Comparison of ENCODE assay signal across 12 mouse cellular contexts in the genomic region with DNA sequence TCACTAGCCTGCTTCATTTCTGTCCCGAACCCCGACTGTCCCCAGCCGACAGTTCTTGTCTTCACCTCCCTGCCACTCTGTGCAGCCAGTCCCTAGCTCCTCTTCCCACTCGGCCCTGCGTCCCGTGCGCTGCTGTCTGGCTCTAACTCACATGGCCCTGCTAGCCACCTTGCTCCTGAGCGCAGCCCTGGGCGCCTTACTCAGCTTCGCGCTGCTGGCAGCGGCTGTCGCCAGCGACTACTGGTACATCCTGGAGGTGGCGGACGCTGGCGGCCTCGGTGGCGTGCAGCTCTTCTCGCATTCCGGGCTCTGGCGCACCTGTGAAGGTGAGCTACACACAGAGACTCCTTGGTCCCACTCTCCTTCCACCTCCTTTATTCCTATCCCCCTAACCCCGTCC. TPM values are rescaled to one million over a fixed set of nuclear protein-coding genes. Genes with fewer than 3 reads are reported as not detected.
DNase-seq lines count a peak whose midpoint lies in the region; ATAC-seq and TF ChIP-seq lines count a peak whose summit lies in the region.
"Had no signal": no experiment of that assay in that cellular context is flagged by ENCODE, and none has a peak within 500 bp of the region (broad histone marks: within the 10 kb centered on the region; RNA-seq: fewer than 3 reads in every experiment).

A gene (plus strand): TSS at position 152 of the 400 bp plus-strand sequence.

- no peak within 1 kb of the TSS for H3K27ac ChIP-seq in heart, embryonic 16.5 days (ENCODE audit: low read length)
- H3K27ac ChIP-seq in ES-Bruce4 (ENCODE audit: insufficient read depth, low read length), result no peak within 1 kb of the TSS
- no peak within 1 kb of the TSS for H3K27ac ChIP-seq in forebrain, embryonic 12.5 days
- H3K27ac ChIP-seq in limb, embryonic 13.5 days, result no peak within 1 kb of the TSS

- peak within 1 kb of the TSS; percentile 10; the same call in 1 of the 2 replicates for H3K4me2 ChIP-seq in heart, embryonic 16.5 days (ENCODE audit: low read depth, low read length)
- H3K4me2 ChIP-seq in forebrain, embryonic 12.5 days, result peak within 1 kb of the TSS; percentile 31
- H3K4me2 ChIP-seq in limb, embryonic 13.5 days (replicated peaks), result peak within 1 kb of the TSS; percentile 46

- ATAC-seq in heart, embryonic 16.5 days (replicated peaks; ENCODE audit: extremely low read depth, insufficient read depth, low FRiP score), result no peak
- no peak for ATAC-seq in forebrain, embryonic 12.5 days (ENCODE audit: low FRiP score)
- no peak for ATAC-seq in limb, embryonic 13.5 days (ENCODE audit: low FRiP score, low read depth)

- DNase-seq in heart, postnatal 36 days, result no peak
- no peak for DNase-seq in cerebellum, postnatal 25 days
- no peak for DNase-seq in layer of hippocampus, adult 9-10 months (ENCODE audit: low spot score)
- no peak for DNase-seq in testis, postnatal 10 days (ENCODE audit: low spot score)
- DNase-seq: spleen, adult 18-20 months had no signal

- H3K4me3 ChIP-seq in heart, embryonic 16.5 days (ENCODE audit: low read length), result no peak within 1 kb of the TSS
- H3K4me3 ChIP-seq in ES-Bruce4 (ENCODE audit: low read depth, low read length), result peak within 1 kb of the TSS; percentile 39
- 0 out of 2 replicates have a peak within 1 kb of the TSS, but pooled peaks have one; percentile 13 for H3K4me3 ChIP-seq in forebrain, embryonic 12.5 days (replicated peaks)
- peak within 1 kb of the TSS; percentile 8; the same call in 1 of the 2 replicates for H3K4me3 ChIP-seq in limb, embryonic 13.5 days

- H3K9me3 ChIP-seq in heart, embryonic 16.5 days (replicated peaks; ENCODE audit: control insufficient read depth, low read length), result no peaks in the 10 kb centered on the region
- H3K9me3 ChIP-seq in ES-Bruce4 (replicated peaks; ENCODE audit: control insufficient read depth, insufficient read depth, low read length, poor library complexity, severe bottlenecking), result no peaks in the 10 kb centered on the region
- 0 out of 2 replicates have a peak, but pooled peaks cover 5% of the 10 kb centered on the region for H3K9me3 ChIP-seq in forebrain, embryonic 12.5 days
- no peaks in the 10 kb centered on the region for H3K9me3 ChIP-seq in limb, embryonic 13.5 days

- H3K36me3 ChIP-seq in heart, embryonic 16.5 days (ENCODE audit: control insufficient read depth, insufficient read depth), result peaks cover 18% of the 10 kb centered on the region
- H3K36me3 ChIP-seq in ES-Bruce4 (ENCODE audit: control insufficient read depth, insufficient read depth, low read length, poor library complexity, severe bottlenecking), result peaks cover 13% of the 10 kb centered on the region
- H3K36me3 ChIP-seq in forebrain, embryonic 12.5 days (replicated peaks), result peaks cover 20% of the 10 kb centered on the region
- peaks cover 21% of the 10 kb centered on the region for H3K36me3 ChIP-seq in limb, embryonic 13.5 days

- 0 out of 2 replicates have a peak within 1 kb of the TSS, but pooled peaks have one; percentile 1 for H3K9ac ChIP-seq in heart, embryonic 16.5 days (ENCODE audit: low read length)
- H3K9ac ChIP-seq in ES-Bruce4 (ENCODE audit: low read depth, poor library complexity, severe bottlenecking), result no peak within 1 kb of the TSS
- H3K9ac ChIP-seq in forebrain, embryonic 12.5 days, result peak within 1 kb of the TSS; percentile 21; the same call in 1 of the 2 replicates
- H3K9ac ChIP-seq in limb, embryonic 13.5 days, result no peak within 1 kb of the TSS

- no peak for TF ChIP-seq EP300 in ES-Bruce4 (IDR thresholded peaks at IDR 0.05; ENCODE audit: insufficient read depth, low read depth, low read length)

- intact Hi-C loops in heart, postnatal 36 days (cut with DNase I), result no loop called here

- H3K4me1 ChIP-seq in heart, embryonic 16.5 days (ENCODE audit: control insufficient read depth, insufficient read depth, low read length), result no peaks in the 10 kb centered on the region
- H3K4me1 ChIP-seq in ES-Bruce4 (ENCODE audit: control insufficient read depth, insufficient read depth, low read length), result peaks cover 7% of the 10 kb centered on the region
- H3K4me1 ChIP-seq in forebrain, embryonic 12.5 days, result peaks cover 25% of the 10 kb centered on the region
- H3K4me1 ChIP-seq in limb, embryonic 13.5 days, result peaks cover 10% of the 10 kb centered on the region

- no peak for TF ChIP-seq CTCF in ES-Bruce4 (IDR thresholded peaks at IDR 0.05; ENCODE audit: low read depth, low read length)

- no peak for TF ChIP-seq POLR2A in ES-Bruce4 (IDR thresholded peaks at IDR 0.05; ENCODE audit: insufficient read depth, low read length)

- H3K27me3 ChIP-seq in heart, embryonic 16.5 days (ENCODE audit: control insufficient read depth, insufficient read depth, low read length), result peaks cover 26% of the 10 kb centered on the region
- no peaks in the 10 kb centered on the region for H3K27me3 ChIP-seq in ES-Bruce4 (ENCODE audit: control insufficient read depth, insufficient read depth, low read length, poor library complexity, severe bottlenecking)
- peaks cover 69% of the 10 kb centered on the region for H3K27me3 ChIP-seq in forebrain, embryonic 12.5 days
- peaks cover 63% of the 10 kb centered on the region for H3K27me3 ChIP-seq in limb, embryonic 13.5 days

- 5% methylated on average over 23 of the region's 23 CpGs for WGBS in heart, embryonic 16.5 days
- WGBS in forebrain, embryonic 12.5 days, result 4% methylated on average over 23 of the region's 23 CpGs
- 2% methylated on average over 23 of the region's 23 CpGs for WGBS in limb, embryonic 13.5 days

RNA-seq across cellular contexts. Expression of the gene that starts here (rescaled TPM):
- not detected in 2 replicates for polyA plus RNA-seq in heart, embryonic 16.5 days (2015; fragmentation: Nextera tagmentation; extraction: Ambion mirVana)
- not detected for total RNA-seq in heart, postnatal 36 days (2021)
- polyA plus RNA-seq in ES-Bruce4 (2011; ENCODE audit: insufficient read depth, insufficient read length, low read depth, missing spikeins), result 0.37 TPM in 1 of 2 replicates, not detected in the other
- not detected in 2 replicates for polyA plus RNA-seq in forebrain, embryonic 12.5 days (2016; fragmentation: Nextera tagmentation; extraction: Ambion mirVana)
- not detected in 2 replicates for polyA plus RNA-seq in limb, embryonic 13.5 days (2015; fragmentation: Nextera tagmentation; extraction: Ambion mirVana)
- total RNA-seq: adrenal gland, postnatal 4 days; G1E; granulocyte monocyte progenitor cell, adult 5-6 weeks had no signal
- polyA plus RNA-seq: G1E had no signal

Comparison
In these comparisons a context has a peak if more than half of its experiments do, and no peak if none do; other contexts are left out.
1. H3K9ac ChIP-seq: peak in heart, embryonic 16.5 days (single experiment) and forebrain, embryonic 12.5 days (single experiment); none in ES-Bruce4 (single experiment) and limb, embryonic 13.5 days (single experiment).
2. Peak in every context shown above with its lines, with median percentiles within 50 percentile points of each other: H3K4me2 ChIP-seq.